Mouse (Mus musculus): ENCODE measurements around the gene Sema6b. TPM values are rescaled to one million over a fixed set of nuclear protein-coding genes. Genes with fewer than 3 reads are reported as not detected.
A peak's percentile ranks its signal among the peaks of the same experiment; 100 is the strongest.

Gene Sema6b
- polyA plus RNA-seq, 1 experiment from 2014 or later: 19.2 TPM

DNA sequence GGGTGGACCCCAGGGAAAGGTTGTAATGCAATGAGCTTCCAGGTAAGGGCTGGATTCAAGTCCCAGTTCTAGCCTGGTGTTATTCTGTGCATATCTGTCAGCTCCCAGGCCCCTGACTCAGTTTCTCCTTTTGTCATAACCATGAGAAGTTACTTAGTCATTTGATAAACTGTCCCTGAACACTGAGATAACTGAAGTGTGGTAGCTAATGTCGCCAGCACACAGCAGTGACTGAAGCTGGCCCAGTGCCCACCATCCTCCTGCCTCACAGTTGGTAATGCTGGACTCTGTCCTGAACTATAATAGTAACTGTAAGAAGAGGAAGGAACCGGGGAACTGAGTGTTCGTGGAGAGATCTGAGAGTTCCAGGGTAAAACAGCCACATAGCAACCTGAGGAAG, 24.4 kb upstream of the Sema6b start:
- no peak overlapping the region for H3K27ac ChIP-seq (replicated peaks)

DNA sequence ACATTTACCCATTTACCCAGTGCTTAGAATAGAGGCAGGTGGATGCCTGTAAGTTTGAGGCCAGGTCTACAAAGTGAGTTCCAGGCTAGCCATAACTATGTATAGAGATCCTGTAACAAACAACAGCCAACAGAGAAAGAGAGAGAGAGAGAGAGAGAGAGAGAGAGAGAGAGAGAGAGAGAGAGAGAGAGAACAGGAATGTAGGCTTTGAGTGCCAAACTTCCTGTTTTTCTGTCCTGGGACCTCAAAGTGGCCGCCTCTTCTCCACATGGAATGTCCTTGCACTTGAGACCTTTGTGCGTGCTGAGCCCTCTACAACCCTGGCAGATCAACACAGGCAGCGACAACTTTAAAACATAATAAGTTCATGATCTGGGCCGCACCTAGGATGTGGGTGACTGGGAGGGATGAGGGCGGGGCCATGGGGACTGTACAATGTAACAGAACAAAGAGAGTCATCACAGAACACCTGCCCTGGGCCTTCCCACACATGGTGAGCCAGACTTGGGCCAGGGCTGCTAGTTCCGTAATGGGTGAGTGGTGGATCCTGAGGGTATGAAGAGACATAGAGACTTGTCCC, 23.5 kb upstream of the Sema6b start:
- ATAC-seq (ENCODE audit: low FRiP score, low read depth): no peak
- Histone ChIP-seq H3K4me2 (peak overlapping the region; percentile 68; the same call in 1 of the 2 replicates), H3K4me1 (replicated peaks) (peaks cover 19% of the 10 kb centered on the region), H3K36me3 (no peaks in the 10 kb centered on the region), H3K27ac (replicated peaks) (no peak overlapping the region), H3K9me3 (no peaks in the 10 kb centered on the region), H3K27me3 (peaks cover 12% of the 10 kb centered on the region; the same call in 1 of the 2 replicates), H3K4me3 (no peak overlapping the region), H3K9ac (no peak overlapping the region)
- WGBS: 81% methylated on average over 6 of the region's 6 CpGs

More for the DNA sequence above, 24.4 kb upstream of the Sema6b start:
- H3K9ac ChIP-seq: no peak overlapping the region
- no peak overlapping the region for H3K4me3 ChIP-seq
- 67% methylated on average over 3 of the region's 3 CpGs for WGBS
- H3K36me3 ChIP-seq: no peaks in the 10 kb centered on the region
- H3K4me1 ChIP-seq (replicated peaks): peaks cover 19% of the 10 kb centered on the region
- no peak overlapping the region for H3K4me2 ChIP-seq
- no peaks in the 10 kb centered on the region for H3K9me3 ChIP-seq
- peaks cover 9% of the 10 kb centered on the region; the same call in 1 of the 2 replicates for H3K27me3 ChIP-seq
- ATAC-seq (ENCODE audit: low FRiP score, low read depth): no peak

DNA sequence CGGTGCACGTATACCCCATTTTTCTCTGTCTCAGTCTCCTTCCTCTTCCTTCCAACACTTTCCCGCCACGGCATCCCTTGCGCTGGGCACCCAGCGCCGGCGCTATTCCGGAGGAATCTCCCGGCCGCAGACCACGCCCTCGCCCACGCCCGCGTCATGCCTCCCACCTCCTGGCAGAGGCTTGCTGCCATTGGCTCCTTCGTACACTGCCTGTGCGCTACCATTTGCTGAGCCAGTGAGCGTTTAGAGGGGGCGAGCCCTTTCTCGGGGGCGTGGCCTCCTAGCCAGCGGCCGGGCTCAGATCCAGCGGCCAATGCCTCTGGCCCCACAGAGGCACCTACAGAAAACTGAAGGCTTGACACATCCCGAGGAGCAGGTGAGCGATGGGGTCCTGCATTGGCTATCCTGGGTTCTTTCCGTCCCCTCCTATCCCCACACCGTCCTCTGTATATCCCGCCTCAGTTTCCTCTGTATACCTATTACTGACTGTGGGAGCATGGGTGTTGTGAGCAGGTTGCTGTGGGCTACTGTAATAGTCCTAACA, 22.2 kb upstream of the Sema6b start, which contains the start of gene Tnfaip8l1:
TSS of gene Tnfaip8l1 (plus strand) at position 247 of the 544 bp plus-strand sequence.
- peak within 1 kb of the TSS; percentile 50 for H3K4me3 ChIP-seq
- ATAC-seq (ENCODE audit: low FRiP score, low read depth): peak; percentile 97
- 2% methylated on average over 30 of the region's 30 CpGs for WGBS
- peak within 1 kb of the TSS; percentile 68 for H3K4me2 ChIP-seq
- H3K27ac ChIP-seq (replicated peaks): peak within 1 kb of the TSS; percentile 18; the same call in 1 of the 2 replicates
- peak within 1 kb of the TSS; percentile 52 for H3K9ac ChIP-seq
- H3K27me3 ChIP-seq: peaks cover 15% of the 10 kb centered on the region; the same call in 1 of the 2 replicates
- no peaks in the 10 kb centered on the region for H3K9me3 ChIP-seq
- H3K4me1 ChIP-seq (replicated peaks): peaks cover 19% of the 10 kb centered on the region
- no peaks in the 10 kb centered on the region for H3K36me3 ChIP-seq

DNA sequence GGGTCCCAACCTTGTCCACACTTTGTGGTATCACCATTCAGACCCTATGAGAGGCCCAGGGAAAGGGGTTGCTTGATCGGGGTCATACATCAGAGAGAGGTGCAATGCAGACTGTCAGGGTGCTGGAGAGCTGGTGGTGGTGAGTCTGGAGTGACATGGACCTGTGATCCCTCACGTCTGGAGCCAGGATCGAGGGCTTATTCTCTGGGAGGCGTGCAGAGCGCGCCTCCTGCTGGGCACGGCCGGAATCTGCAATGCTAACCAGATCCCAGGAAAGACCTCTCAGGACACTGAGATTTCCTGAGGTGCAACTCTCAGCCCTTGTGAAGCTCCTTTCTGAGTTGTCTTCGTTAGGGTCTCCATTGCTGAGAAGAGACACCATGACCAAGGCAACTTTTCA, 19.6 kb upstream of the Sema6b start:
- no peak for ATAC-seq (ENCODE audit: low FRiP score, low read depth)
- H3K27me3 ChIP-seq: peaks cover 19% of the 10 kb centered on the region; the same call in 1 of the 2 replicates
- no peak overlapping the region for H3K27ac ChIP-seq (replicated peaks)
- WGBS: 3% methylated on average over 9 of the region's 9 CpGs
- no peaks in the 10 kb centered on the region for H3K36me3 ChIP-seq
- peaks cover 12% of the 10 kb centered on the region for H3K4me1 ChIP-seq (replicated peaks)
- H3K4me2 ChIP-seq: no peak overlapping the region
- no peaks in the 10 kb centered on the region for H3K9me3 ChIP-seq
- no peak overlapping the region for H3K4me3 ChIP-seq
- no peak overlapping the region for H3K9ac ChIP-seq

DNA sequence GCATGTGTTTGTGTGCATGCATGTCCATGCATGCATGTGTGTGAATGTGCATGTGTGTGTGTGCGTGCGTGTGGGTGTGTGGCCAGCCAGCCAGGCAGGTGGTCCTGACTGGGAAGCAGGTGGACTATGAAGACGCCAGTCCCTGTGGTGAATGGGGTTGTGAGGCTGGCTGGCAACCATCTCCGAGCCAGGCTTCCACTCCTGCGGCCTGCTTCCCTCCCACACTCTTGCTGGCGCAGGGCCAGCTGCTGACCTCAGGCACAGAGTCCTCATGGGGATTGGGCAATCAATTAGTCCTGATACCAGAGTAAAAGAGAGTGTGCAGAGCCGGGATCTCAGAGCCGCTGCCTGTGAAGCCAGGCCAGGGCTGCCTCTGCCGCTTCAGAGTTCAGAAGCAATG, 13.5 kb upstream of the Sema6b start:
- H3K4me2 ChIP-seq: no peak overlapping the region
- 18% methylated on average over 9 of the region's 9 CpGs for WGBS
- H3K9ac ChIP-seq: no peak overlapping the region
- H3K27ac ChIP-seq (replicated peaks): no peak overlapping the region
- no peaks in the 10 kb centered on the region for H3K9me3 ChIP-seq
- H3K4me1 ChIP-seq (replicated peaks): peaks cover 12% of the 10 kb centered on the region
- H3K27me3 ChIP-seq: peaks cover 11% of the 10 kb centered on the region; the same call in 1 of the 2 replicates
- peak; percentile 61; the same call in 1 of the 2 replicates for ATAC-seq (ENCODE audit: low FRiP score, low read depth)
- no peaks in the 10 kb centered on the region for H3K36me3 ChIP-seq
- H3K4me3 ChIP-seq: no peak overlapping the region

DNA sequence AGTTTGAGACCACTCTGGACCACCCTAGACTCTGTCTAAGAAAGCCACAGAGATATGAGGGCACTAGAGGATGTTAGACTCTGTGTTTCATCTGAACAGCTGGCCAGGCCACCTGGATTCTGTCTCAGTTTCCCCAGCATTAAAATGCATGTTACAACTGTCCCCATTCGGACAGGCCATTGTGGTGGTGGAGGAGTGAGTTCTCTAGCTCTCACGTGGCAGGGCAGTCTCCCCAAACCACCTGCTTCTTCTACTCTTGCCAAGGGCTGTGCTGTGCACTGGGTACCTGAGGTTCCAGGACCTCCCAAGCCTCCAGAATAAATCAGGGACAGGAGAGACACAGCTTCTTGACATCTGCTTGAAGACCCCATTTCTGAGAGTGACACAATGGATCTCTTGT, 9.8 kb upstream of the Sema6b start:
- Histone ChIP-seq H3K27me3 (peaks cover 14% of the 10 kb centered on the region), H3K36me3 (no peaks in the 10 kb centered on the region), H3K4me1 (replicated peaks) (peaks cover 17% of the 10 kb centered on the region), H3K4me2 (no peak overlapping the region), H3K27ac (replicated peaks) (no peak overlapping the region), H3K9ac (no peak overlapping the region), H3K4me3 (no peak overlapping the region), H3K9me3 (no peaks in the 10 kb centered on the region)
- ATAC-seq (ENCODE audit: low FRiP score, low read depth): no peak
- 34% methylated on average over 2 of the region's 2 CpGs for WGBS

DNA sequence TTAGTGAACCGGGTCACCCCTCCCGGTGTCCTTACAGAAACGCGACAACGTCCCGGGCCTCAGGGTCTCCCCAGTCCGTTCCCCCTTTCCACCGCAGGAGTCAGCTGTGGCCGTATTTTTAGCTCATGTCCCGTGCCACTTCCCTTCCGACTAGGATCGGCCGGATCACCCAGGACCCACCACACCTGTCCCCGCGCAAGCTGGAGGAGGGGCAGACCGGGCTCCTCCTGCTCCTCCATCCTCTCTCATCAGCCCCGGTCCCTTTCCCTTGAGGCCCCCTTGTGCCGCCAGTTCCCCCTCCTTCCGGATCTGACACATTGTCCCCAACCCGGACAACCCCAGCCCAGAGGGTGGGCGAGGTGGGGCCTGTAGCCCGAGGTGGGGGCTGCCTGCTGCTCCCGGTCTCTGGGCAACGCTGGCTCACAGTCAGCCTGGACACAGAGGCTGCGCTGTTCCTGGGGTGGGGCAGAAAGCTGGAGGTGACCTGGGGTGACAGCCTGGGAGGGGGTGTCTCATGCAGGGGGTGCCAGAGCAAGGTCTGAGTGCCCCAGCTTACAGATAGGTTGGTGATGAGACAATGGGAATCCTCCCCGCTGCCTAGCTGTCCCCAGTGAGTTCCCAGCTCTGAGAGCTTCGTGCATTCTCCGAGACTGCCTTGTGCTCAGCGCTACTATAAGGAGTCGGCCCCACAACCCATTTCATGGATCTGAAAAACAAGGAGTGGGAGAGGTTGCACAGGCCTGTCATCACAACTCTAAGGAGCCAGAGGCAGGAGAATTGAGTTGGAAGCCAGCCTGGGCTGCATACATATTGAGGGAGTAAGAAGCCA, 8.9 kb upstream of the Sema6b start:
- H3K36me3 ChIP-seq: no peaks in the 10 kb centered on the region
- peak overlapping the region; percentile 41 for H3K4me3 ChIP-seq
- 1% methylated on average over 30 of the region's 30 CpGs for WGBS
- H3K27ac ChIP-seq (replicated peaks): no peak overlapping the region
- peak overlapping the region; percentile 66 for H3K9ac ChIP-seq
- peak; percentile 67 for ATAC-seq (ENCODE audit: low FRiP score, low read depth)
- H3K9me3 ChIP-seq: no peaks in the 10 kb centered on the region
- peaks cover 14% of the 10 kb centered on the region for H3K27me3 ChIP-seq
- peaks cover 17% of the 10 kb centered on the region for H3K4me1 ChIP-seq (replicated peaks)
- H3K4me2 ChIP-seq: peak overlapping the region; percentile 79

DNA sequence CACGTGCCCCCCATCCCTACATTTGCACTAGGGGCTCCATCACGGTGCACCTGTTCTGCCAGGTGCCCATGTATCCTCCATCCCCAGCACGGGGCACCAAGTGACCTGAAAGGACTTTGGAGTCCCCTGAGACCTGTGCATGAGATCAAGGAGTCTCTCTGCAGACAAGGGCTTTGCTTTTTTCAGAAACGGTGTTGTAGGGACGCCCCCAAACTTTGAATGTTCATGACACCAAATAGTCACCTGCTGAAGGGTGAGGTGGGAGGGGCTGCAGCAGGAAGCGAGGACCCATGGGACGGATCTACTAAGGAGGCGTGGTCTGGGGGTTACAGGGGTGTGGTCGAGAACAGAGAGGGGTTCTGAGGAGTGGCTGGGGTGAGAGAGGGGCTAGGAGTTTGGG, 8.1 kb upstream of the Sema6b start:
- peak; percentile 4; the same call in 1 of the 2 replicates for ATAC-seq (ENCODE audit: low FRiP score, low read depth)
- no peak overlapping the region for H3K27ac ChIP-seq (replicated peaks)
- H3K9me3 ChIP-seq: no peaks in the 10 kb centered on the region
- 22% methylated on average over 9 of the region's 9 CpGs for WGBS
- H3K4me2 ChIP-seq: peak overlapping the region; percentile 79
- H3K9ac ChIP-seq: peak overlapping the region; percentile 66
- peaks cover 14% of the 10 kb centered on the region for H3K27me3 ChIP-seq
- peaks cover 15% of the 10 kb centered on the region for H3K4me1 ChIP-seq (replicated peaks)
- H3K36me3 ChIP-seq: no peaks in the 10 kb centered on the region
- H3K4me3 ChIP-seq: peak overlapping the region; percentile 41

DNA sequence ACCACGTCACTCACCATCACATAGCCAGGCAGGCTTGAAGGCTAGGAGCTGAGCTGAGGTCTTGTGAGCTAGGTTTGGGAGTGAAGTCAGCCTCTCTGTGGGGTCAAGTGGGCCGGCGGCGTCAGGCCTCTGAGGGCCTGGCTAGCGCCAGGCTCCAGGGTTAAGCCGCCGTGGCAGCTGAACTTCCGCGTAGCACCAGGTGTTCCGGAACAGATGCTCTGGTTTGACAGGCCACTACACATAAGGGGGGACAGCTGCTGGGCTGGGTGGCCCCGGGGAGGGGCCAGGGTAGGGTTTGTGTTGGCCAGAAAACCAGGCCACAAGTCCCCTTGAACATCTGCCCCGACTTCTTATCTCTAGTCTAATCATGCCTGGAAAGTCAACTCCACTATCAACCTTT, 7.3 kb upstream of the Sema6b start:
- Histone ChIP-seq H3K4me1 (replicated peaks) (peaks cover 18% of the 10 kb centered on the region), H3K27ac (replicated peaks) (no peak overlapping the region), H3K4me2 (no peak overlapping the region), H3K27me3 (peaks cover 14% of the 10 kb centered on the region), H3K9ac (no peak overlapping the region), H3K4me3 (no peak overlapping the region), H3K9me3 (no peaks in the 10 kb centered on the region), H3K36me3 (no peaks in the 10 kb centered on the region)
- no peak for ATAC-seq (ENCODE audit: low FRiP score, low read depth)
- WGBS: 69% methylated on average over 12 of the region's 12 CpGs

DNA sequence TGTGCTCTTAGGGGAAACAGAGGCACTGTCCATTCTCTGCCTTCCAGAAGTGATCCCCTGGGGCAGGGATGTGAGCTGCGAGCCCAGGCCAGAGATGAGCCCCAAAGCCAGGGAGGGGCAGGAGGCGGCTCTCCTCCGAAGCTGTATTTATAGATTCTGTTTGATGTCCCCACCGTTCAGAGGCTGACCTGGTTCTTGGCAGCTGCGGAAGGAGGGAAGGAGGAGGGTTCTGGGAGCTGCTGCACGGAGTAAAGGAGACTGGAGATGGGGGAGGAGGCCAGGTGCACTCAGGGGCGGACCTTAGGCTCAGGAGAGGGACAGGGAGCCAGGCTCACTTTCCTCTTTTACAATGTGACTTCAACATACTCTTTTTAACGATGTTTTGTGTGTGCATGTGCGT, 6.0 kb upstream of the Sema6b start:
- no peak overlapping the region for H3K9ac ChIP-seq
- peaks cover 31% of the 10 kb centered on the region for H3K4me1 ChIP-seq (replicated peaks)
- no peak overlapping the region for H3K4me2 ChIP-seq
- peaks cover 14% of the 10 kb centered on the region for H3K27me3 ChIP-seq
- WGBS: 17% methylated on average over 9 of the region's 9 CpGs
- H3K27ac ChIP-seq (replicated peaks): no peak overlapping the region
- no peaks in the 10 kb centered on the region for H3K9me3 ChIP-seq
- H3K36me3 ChIP-seq: no peaks in the 10 kb centered on the region
- H3K4me3 ChIP-seq: no peak overlapping the region
- no peak for ATAC-seq (ENCODE audit: low FRiP score, low read depth)

DNA sequence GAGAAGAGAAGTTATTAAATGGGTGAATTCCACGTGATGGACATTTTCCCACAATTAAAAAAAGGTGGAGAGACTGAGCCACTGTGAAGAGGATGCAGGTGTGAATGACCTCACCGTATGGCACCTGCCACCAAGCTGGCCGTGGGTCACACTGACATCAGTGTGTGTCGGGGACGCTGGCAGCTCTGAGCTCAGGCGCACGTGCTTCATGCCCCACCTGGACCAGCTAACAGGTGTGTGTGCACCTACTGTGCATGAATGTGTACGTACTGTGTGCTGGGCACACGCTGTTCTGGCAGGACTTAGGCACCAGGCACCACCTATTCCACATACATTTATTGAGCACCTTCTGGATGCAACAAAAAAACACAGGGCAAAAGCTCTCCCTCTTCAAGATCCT, 4.4 kb upstream of the Sema6b start:
- no peak overlapping the region for H3K9ac ChIP-seq
- H3K27ac ChIP-seq (replicated peaks): no peak overlapping the region
- no peak overlapping the region for H3K4me3 ChIP-seq
- H3K27me3 ChIP-seq: peaks cover 10% of the 10 kb centered on the region
- no peak for ATAC-seq (ENCODE audit: low FRiP score, low read depth)
- no peak overlapping the region for H3K4me2 ChIP-seq
- H3K36me3 ChIP-seq: no peaks in the 10 kb centered on the region
- no peaks in the 10 kb centered on the region for H3K9me3 ChIP-seq
- whole genome bisulfite sequencing: 80% methylated on average over 9 of the region's 9 CpGs
- H3K4me1 ChIP-seq (replicated peaks): peaks cover 35% of the 10 kb centered on the region
